Mouse (Mus musculus) C2C12 (cell line): ENCODE results near the gene Uba5. TPM values are rescaled to one million over a fixed set of nuclear protein-coding genes. Genes with fewer than 3 reads are reported as not detected.

Experiments used
- H3K27me3 ChIP-seq: one replicate; pipeline ENCODE4 v1.6.1; 2011; ENCODE audit not compliant: control insufficient read depth, insufficient read depth, insufficient read length
- H3K36me3 ChIP-seq: one replicate; pipeline ENCODE4 v1.6.1; 2011; ENCODE audit not compliant: control insufficient read depth, insufficient read depth
- H3K4me3 ChIP-seq: one replicate; pipeline ENCODE4 v1.5.1; 2011; ENCODE audit warnings: mild to moderate bottlenecking, control low read depth; ENCODE audit not compliant: poor library complexity, insufficient read depth, severe bottlenecking
- H3K79me2 ChIP-seq: one replicate; pipeline ENCODE4 v1.6.1; 2011; ENCODE audit not compliant: control insufficient read depth, insufficient read depth
- H3K79me3 ChIP-seq: one replicate; pipeline ENCODE4 v1.6.1; 2011; ENCODE audit warnings: low read depth, control low read depth
- H3ac ChIP-seq: one replicate; pipeline ENCODE3; 2011; ENCODE audit warnings: low read depth; ENCODE audit not compliant: control insufficient read depth, insufficient read length
- CEBPB ChIP-seq: IDR thresholded peaks from one replicate; pipeline ENCODE4 v1.6.1; 2011; ENCODE audit warnings: low read depth, mild to moderate bottlenecking, control low read depth, moderate library complexity
- CTCF ChIP-seq: IDR thresholded peaks from one replicate; pipeline ENCODE4 v1.5.1; 2011; ENCODE audit not compliant: control insufficient read depth, insufficient read depth, insufficient read length
- FOSL1 ChIP-seq: IDR thresholded peaks from one replicate; pipeline ENCODE4 v1.8.0; 2011; ENCODE audit warnings: mild to moderate bottlenecking, low read length; ENCODE audit not compliant: poor library complexity, insufficient read depth, severe bottlenecking
- MAX ChIP-seq: IDR thresholded peaks from one replicate; pipeline ENCODE4 v1.6.1; 2011; ENCODE audit warnings: mild to moderate bottlenecking, control low read depth
- MYOD1 ChIP-seq: IDR thresholded peaks from one replicate; pipeline ENCODE4 v1.6.1; 2011; ENCODE audit warnings: low read depth; ENCODE audit not compliant: control insufficient read depth, insufficient read length
- MYOG ChIP-seq: IDR thresholded peaks from one replicate; pipeline ENCODE4 v1.6.1; 2011; ENCODE audit not compliant: control insufficient read depth, insufficient read length; ENCODE audit errors: extremely low read depth
- USF1 ChIP-seq: IDR thresholded peaks from one replicate; pipeline ENCODE4 v1.6.1; 2011; ENCODE audit warnings: low read depth, mild to moderate bottlenecking, control low read depth, moderate library complexity
- polyA plus RNA-seq: library from polyadenylated mRNA; unstranded; fragments of >200 nt; fragmentation: generic; extraction: Trizol; gene quantifications from one replicate; pipeline ENCODE4 v1.2.1, GENCODE M21; 2012; ENCODE audit warnings: missing spikeins

Gene Uba5
- polyA plus RNA-seq, 1 experiment: 18.0 TPM

GRCm38 (mm10) chr9:104092945-104093344 is 30.0 kb upstream of the Uba5 start:
- H3K4me3 ChIP-seq: no peak overlapping the region
- H3K27me3 ChIP-seq: no peaks in the 10 kb centered on the region
- no peaks in the 10 kb centered on the region for H3K79me2 ChIP-seq
- no peaks in the 10 kb centered on the region for H3K36me3 ChIP-seq
- H3ac ChIP-seq: no peak overlapping the region
- no peaks in the 10 kb centered on the region for H3K79me3 ChIP-seq
- TF ChIP-seq CEBPB (no peak), MYOG (no peak), MYOD1 (no peak), FOSL1 (no peak), CTCF (no peak), USF1 (no peak), MAX (no peak)

- Histone ChIP-seq H3K36me3 (no peaks in the 10 kb centered on the region), H3ac (no peak overlapping the region), H3K4me3 (no peak overlapping the region), H3K27me3 (no peaks in the 10 kb centered on the region), H3K79me2 (no peaks in the 10 kb centered on the region), H3K79me3 (no peaks in the 10 kb centered on the region)
- TF ChIP-seq FOSL1: no peak
- no peak for TF ChIP-seq MYOG
- no peak for TF ChIP-seq USF1
- TF ChIP-seq MYOD1: no peak
- no peak for TF ChIP-seq CEBPB
- no peak for TF ChIP-seq CTCF
- TF ChIP-seq MAX: no peak
Observed at GRCm38 (mm10) chr9:104088555-104088954, 25.6 kb upstream of the Uba5 start.

DNA sequence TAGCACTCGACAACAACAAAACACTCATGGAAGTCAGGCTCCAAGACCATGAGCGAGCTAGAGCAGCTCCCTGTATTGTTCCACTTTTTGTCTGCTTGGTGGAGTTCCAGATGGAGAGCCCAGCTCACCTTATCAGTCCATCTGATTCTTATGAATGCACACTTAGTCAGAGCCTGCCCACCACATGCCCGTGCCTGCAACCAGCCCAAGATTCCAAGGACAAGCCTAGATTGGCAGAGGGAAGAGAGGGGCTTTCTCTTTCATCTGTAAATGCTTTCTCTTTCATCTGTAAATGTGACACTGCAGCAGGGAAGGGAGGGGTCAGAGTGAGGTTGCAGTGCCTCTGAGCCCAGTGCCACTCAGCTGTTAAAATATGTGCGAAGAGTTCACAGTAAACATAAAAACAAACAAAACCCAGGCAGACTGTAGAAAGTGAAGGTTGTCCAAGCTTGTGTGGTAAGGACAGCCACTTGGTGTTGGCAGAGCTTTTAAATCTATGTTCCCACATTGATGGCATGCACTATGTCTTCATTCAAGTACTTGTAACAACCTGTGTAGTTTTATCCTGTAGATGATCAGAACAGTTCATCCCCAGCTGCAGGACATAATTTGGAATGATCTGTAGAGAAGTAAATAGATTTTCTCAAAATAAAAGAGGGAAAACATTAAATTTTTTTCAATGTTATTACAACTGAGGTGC is 22.9 kb upstream of the Uba5 start:
- Histone ChIP-seq H3ac (no peak overlapping the region), H3K79me3 (no peaks in the 10 kb centered on the region), H3K79me2 (no peaks in the 10 kb centered on the region), H3K36me3 (no peaks in the 10 kb centered on the region), H3K4me3 (no peak overlapping the region), H3K27me3 (no peaks in the 10 kb centered on the region)
- TF ChIP-seq MYOD1: no peak

GRCm38 (mm10) chr9:104080038-104080437 is 17.1 kb upstream of the Uba5 start:
- no peak for TF ChIP-seq MYOG
- TF ChIP-seq FOSL1: no peak
- TF ChIP-seq USF1: no peak
- no peak for TF ChIP-seq MYOD1
- no peak for TF ChIP-seq MAX
- TF ChIP-seq CTCF: no peak
- TF ChIP-seq CEBPB: no peak
- no peak overlapping the region for H3ac ChIP-seq
- no peaks in the 10 kb centered on the region for H3K36me3 ChIP-seq
- H3K79me3 ChIP-seq: no peaks in the 10 kb centered on the region
- H3K27me3 ChIP-seq: no peaks in the 10 kb centered on the region
- no peak overlapping the region for H3K4me3 ChIP-seq
- no peaks in the 10 kb centered on the region for H3K79me2 ChIP-seq

DNA sequence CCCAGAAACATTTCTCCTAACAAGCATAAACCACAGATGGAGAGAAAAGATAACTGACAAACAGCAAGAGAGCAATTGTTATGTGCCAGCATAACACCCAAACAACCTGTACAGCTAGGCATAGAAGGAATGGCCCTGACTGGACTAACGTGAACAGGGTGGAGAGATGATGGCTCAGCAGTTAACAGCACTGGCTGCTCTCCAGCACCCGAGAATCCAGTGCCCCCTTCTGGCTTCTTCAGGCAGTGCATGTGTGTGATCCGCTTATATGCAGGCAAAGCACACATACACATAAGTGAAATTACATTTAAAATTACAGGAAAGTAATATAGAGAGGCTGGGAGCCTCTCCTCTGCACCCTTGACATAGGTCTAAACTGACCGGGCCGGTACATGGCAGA is 16.4 kb upstream of the Uba5 start:
- no peaks in the 10 kb centered on the region for H3K36me3 ChIP-seq
- H3ac ChIP-seq: no peak overlapping the region
- H3K79me3 ChIP-seq: no peaks in the 10 kb centered on the region
- H3K79me2 ChIP-seq: no peaks in the 10 kb centered on the region
- no peaks in the 10 kb centered on the region for H3K27me3 ChIP-seq
- TF ChIP-seq CTCF: peak; percentile 4
- TF ChIP-seq FOSL1: no peak
- H3K4me3 ChIP-seq: no peak overlapping the region

DNA sequence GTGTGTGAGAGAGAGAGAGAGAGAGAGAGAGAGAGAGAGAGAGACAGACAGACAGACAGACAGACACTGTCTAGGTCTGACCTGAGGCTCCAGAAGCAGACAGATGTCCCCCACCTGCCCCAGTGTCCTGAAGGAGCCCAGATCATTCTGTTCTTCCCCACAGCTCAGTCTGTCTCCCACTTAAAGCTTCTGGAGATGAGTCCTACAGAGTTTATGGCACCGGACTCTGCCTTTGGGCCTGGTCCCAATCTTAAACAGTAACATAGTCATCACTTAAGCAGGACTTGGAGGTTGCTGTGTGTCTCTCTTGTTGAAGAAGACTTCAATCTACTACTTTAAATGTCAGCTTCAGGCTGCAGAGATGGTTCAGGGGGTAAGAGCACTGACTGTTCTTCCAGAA is 15.8 kb upstream of the Uba5 start:
- no peaks in the 10 kb centered on the region for H3K79me3 ChIP-seq
- no peak overlapping the region for H3K4me3 ChIP-seq
- H3K79me2 ChIP-seq: no peaks in the 10 kb centered on the region
- no peaks in the 10 kb centered on the region for H3K27me3 ChIP-seq
- no peaks in the 10 kb centered on the region for H3K36me3 ChIP-seq
- H3ac ChIP-seq: no peak overlapping the region
- TF ChIP-seq USF1 (no peak), MAX (no peak), MYOG (no peak), CTCF (no peak), MYOD1 (no peak), CEBPB (no peak), FOSL1 (no peak)
